Mouse (Mus musculus): ENCODE results near the gene Prex1. TPM values are rescaled to one million over a fixed set of nuclear protein-coding genes. Genes with fewer than 3 reads are reported as not detected.

Prex1 gene
- total RNA-seq, 2 experiments from 2014 or later = 3.4 to 5.1 TPM

- DNase-seq (ENCODE audit: low spot score) = no peak
Observed at GRCm38 (mm10) chr2:166727790-166728189, 14.2 kb upstream of the Prex1 start.

- no peak for DNase-seq (ENCODE audit: low spot score)
Observed at GRCm38 (mm10) chr2:166726891-166727290, 13.3 kb upstream of the Prex1 start.

- no peak for DNase-seq (ENCODE audit: low spot score)
Observed at GRCm38 (mm10) chr2:166720416-166720815, 6.8 kb upstream of the Prex1 start.

- DNase-seq (ENCODE audit: low spot score) = no peak
Observed at GRCm38 (mm10) chr2:166719930-166720305, 6.3 kb upstream of the Prex1 start.

- DNase-seq (ENCODE audit: low spot score) = no peak
Observed at GRCm38 (mm10) chr2:166719301-166719929, 5.8 kb upstream of the Prex1 start.

GRCm38 (mm10) chr2:166716067-166716466 is 2.4 kb upstream of the Prex1 start:
- no peak for DNase-seq (ENCODE audit: low spot score)

- DNase-seq (ENCODE audit: low spot score) = no peak
Observed at GRCm38 (mm10) chr2:166714427-166714699, 731 bp upstream of the Prex1 start.

GRCm38 (mm10) chr2:166712801-166713689 is 587 bp downstream of the Prex1 start:
- DNase-seq (ENCODE audit: low spot score) = no peak

GRCm38 (mm10) chr2:166712310-166712709 is 1.3 kb downstream of the Prex1 start:
- DNase-seq (ENCODE audit: low spot score) = no peak

- no peak for DNase-seq (ENCODE audit: low spot score)
Observed at GRCm38 (mm10) chr2:166711681-166712132, 1.9 kb downstream of the Prex1 start.

GRCm38 (mm10) chr2:166709883-166710282 is 3.7 kb downstream of the Prex1 start:
- DNase-seq (ENCODE audit: low spot score) = no peak

- DNase-seq (ENCODE audit: low spot score) = no peak
Observed at GRCm38 (mm10) chr2:166708304-166708703, 5.3 kb downstream of the Prex1 start.

- no peak for DNase-seq (ENCODE audit: low spot score)
Observed at GRCm38 (mm10) chr2:166706526-166706925, 7.1 kb downstream of the Prex1 start.

- no peak for DNase-seq (ENCODE audit: low spot score)
Observed at GRCm38 (mm10) chr2:166703491-166703890, 10.1 kb downstream of the Prex1 start.

- no peak for DNase-seq (ENCODE audit: low spot score)
Observed at GRCm38 (mm10) chr2:166702113-166702445, 11.6 kb downstream of the Prex1 start.

- no peak for DNase-seq (ENCODE audit: low spot score)
Observed at GRCm38 (mm10) chr2:166701248-166702112, 12.2 kb downstream of the Prex1 start.

- no peak for DNase-seq (ENCODE audit: low spot score)
Observed at GRCm38 (mm10) chr2:166700732-166701131, 12.9 kb downstream of the Prex1 start.

- no peak for DNase-seq (ENCODE audit: low spot score)
Observed at GRCm38 (mm10) chr2:166700116-166700515, 13.5 kb downstream of the Prex1 start.

GRCm38 (mm10) chr2:166699552-166699951 is 14.1 kb downstream of the Prex1 start:
- no peak for DNase-seq (ENCODE audit: low spot score)

GRCm38 (mm10) chr2:166694616-166695015 is 19.0 kb downstream of the Prex1 start:
- no peak for DNase-seq (ENCODE audit: low spot score)

- no peak for DNase-seq (ENCODE audit: low spot score)
Observed at GRCm38 (mm10) chr2:166693394-166693793, 20.2 kb downstream of the Prex1 start.

Measured in gastrocnemius, adult 18-20 months (tissue).